Mouse (Mus musculus): ENCODE measurements at regions not wholly inside any gene's neighbourhood (a gene's known extent, or its start where the extent isn't known, plus 50 kb on each side); places are given as distances from the start of the nearest gene placed in this dataset.

DNA sequence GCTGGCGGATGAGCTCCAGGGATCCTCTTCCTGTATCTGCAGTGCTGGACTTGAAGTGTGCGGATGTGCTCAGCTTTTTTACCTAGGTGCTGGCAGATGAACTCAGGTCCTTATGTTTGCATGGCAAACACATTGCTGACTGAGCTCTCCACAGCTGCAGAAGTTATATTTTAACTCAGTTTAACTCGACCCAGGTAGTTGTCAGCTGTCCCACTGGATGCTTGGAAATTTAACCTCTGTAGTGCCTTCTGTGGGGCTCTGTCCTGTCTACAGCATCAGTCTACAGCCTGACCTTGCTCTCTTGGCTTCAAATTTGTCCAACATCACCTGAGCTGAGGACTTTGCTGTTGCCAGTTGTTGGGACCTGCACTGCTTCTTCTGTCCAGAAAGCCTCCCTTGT, 139.2 kb downstream of the Ttc32 start:
- 21% methylated on average over 3 of the region's 3 CpGs for WGBS
- DNase-seq (ENCODE audit: low read depth, low spot score), result no peak

DNA sequence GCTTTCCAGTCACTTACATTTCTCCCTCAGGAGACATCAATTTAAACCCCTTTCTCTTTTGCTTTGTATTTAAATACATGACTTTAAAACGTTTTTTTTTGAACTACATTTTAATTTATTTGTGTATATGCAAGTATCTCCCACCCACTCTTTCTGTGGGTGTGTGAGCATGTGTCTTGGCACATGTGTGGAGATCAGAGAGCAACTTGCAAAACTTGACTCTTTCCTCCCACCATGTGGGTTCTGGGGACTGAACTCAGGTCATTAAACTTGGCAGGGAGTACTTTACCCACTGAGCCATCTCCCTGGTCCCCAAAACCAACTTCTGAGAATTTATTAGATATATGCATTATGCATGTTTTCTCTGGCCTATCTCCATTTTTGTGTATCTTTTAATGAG, 143.9 kb downstream of the Ttc32 start:
- DNase-seq (ENCODE audit: low read depth, low spot score), result no peak
- 6% methylated on average over 1 of the region's 1 CpGs for WGBS

DNA sequence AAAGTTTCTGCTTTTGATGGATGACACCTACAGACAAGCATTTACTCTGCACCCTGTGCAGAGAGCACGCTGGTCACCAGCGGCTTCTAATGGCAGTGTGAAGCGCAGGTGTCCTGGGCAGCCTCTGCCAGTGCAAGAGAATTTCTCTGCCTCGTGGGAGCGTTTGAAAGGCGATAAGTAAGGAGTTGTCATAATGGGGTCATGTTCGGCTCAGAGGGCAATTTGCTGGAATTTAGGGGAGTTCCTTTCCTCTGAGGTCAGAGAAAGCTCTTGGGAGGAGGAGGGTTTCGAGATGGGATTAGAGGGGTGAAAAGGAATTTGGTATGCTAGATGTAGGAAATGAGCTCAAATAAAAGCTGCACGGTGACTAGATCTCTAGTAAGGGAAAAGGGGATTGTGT, 144.5 kb downstream of the Ttc32 start:
- 35% methylated on average over 9 of the region's 9 CpGs for whole genome bisulfite sequencing
- DNase-seq (ENCODE audit: low read depth, low spot score), result no peak

DNA sequence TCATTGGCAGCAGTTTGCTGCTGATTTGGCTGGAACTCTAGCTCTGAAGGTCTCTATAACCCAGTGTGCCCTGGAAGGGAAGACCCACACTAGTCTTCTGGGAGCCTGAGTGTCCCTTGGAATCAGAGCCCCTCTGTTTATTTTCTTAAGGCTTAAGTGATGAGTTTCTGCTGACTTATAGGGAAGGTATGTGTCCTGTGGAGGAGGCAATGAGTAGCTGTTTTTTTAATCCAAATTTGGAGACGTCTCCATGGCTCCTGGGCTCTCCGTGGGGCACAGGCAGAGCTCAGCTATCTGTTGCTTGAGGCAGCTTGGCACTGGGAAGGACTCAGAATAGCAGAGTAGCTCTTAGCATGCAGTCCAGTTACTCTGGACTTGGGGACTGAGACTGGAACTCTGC, 146.4 kb downstream of the Ttc32 start:
- no peak for DNase-seq (ENCODE audit: low read depth, low spot score)
- WGBS, result 59% methylated on average over 2 of the region's 2 CpGs

DNA sequence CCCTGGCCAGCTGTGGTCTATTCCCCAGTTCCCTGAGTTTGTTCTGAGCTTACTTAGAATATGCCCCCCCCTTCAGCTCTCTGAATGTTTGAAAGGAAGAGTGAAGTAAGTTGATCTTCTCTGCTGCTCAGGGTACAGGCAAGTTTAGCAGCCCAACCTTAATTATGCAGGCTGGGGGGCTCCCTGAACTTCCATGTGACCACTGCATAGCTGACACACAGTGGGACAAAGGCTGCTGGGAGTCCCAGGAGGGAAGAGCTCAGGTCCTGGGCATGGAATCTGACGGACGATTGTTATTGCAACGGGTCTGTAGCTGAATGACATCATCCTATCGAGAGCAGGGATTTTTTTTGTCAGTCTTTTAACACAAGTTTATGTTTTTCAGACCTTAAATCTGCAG, 148.8 kb downstream of the Ttc32 start:
- no peak for DNase-seq (ENCODE audit: low read depth, low spot score)

DNA sequence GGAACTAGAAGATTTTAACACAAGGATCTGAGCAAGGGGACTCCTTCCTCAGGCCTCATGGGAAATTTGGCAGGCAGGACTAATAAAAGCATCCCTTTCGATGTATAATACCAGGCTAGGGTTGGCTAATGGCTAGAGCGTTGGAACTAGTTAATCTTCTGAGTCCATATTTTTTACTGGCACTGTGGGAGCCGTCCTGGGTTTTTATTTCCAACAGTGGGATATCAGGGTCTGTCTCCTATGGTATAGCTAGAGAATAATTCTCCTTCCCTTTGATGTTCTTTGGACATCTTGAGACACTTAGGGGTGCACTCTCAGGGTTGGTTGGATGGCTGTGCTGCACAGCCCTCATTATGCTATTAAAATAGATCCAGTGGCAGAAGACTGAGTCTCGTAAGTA, 150.9 kb downstream of the Ttc32 start:
- 82% methylated on average over 4 of the region's 4 CpGs for WGBS
- no peak for DNase-seq (ENCODE audit: low read depth, low spot score)

More for the DNA sequence above, 148.8 kb downstream of the Ttc32 start:
- WGBS, result 47% methylated on average over 4 of the region's 4 CpGs

DNA sequence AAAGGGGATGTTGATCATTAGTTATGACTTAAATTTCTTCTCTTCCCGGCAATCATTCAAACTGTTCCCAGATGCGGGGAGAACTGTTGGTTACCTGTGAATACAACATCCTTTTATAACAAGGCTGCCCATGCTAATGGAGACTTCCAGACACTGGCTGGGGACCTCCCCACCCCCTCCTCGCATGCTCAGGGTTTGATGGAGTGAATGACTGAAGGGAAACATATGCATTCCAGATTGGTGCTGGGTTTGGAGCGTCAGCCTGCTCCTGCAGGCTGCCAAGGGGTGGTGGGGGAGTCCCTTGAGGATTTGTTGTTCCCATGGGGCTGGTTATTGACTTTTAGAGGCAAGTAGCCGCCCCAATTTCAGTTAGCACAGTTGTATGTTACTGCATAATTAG, 161.9 kb downstream of the Ttc32 start:
- no peak for DNase-seq (ENCODE audit: low read depth, low spot score)
- WGBS, result 85% methylated on average over 5 of the region's 5 CpGs

DNA sequence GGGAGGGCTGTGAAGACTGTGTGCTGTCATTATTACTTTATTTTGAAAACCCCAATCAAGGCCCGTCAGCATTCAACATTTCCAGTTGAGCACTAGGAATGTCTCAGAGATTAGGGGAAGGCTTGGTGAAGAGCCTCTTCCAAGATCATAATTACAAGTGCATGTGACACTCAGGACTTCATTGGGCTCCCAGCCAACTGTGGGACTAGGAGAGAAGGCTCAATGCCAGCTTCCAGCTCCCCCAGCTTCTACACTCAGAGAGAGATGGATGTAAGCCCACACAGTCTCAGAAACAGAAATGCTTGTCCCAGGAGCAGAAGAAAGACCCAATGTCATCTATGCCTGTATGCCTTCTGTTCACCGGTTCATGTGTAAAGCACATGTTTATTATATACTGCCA, 169.5 kb downstream of the Ttc32 start:
- WGBS, result 76% methylated on average over 2 of the region's 2 CpGs
- DNase-seq (ENCODE audit: low read depth, low spot score), result no peak

DNA sequence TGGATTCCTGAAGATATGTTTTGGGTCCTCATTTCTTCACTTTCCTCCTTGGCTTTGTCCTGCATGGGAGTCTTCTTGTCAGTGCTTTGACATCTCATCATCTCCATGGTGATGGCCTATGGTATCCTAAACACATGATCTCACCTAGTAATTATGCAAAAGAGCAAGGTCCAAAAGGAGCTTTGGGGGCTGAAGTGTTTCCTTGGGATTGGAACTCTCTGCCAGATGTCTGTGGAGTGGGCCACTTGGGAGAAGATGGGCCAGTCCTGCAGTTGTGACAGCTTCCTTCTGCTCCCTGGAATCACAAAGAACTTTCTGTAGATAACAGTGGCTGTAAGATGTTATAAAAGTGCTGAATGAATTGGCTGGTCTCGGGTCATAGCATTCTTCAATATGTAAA, 182.4 kb downstream of the Ttc32 start:
- 34% methylated on average over 1 of the region's 1 CpGs for WGBS
- DNase-seq (ENCODE audit: low read depth, low spot score), result no peak

DNA sequence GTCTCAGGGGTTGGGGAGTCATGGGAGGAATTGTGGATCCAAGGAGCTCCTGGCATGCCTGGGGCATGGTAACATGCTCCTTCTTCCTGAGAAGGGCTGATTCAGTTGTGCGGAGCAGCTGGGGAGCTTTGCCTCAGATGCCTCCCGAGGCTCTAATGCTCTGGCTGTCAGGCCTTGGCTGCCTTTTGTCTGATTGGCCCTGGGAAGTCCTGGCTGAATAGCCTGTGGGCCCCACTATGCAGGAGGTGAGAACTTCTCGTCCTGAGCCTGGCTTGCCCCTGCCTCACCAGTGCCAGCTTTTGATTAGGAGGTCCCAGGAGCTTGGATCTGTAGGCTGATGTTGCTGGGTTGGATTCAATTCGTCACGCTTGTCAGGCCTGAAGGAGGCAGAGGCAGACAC, 195.2 kb downstream of the Ttc32 start:
- 68% methylated on average over 5 of the region's 5 CpGs for WGBS
- DNase-seq (ENCODE audit: low read depth, low spot score), result no peak

DNA sequence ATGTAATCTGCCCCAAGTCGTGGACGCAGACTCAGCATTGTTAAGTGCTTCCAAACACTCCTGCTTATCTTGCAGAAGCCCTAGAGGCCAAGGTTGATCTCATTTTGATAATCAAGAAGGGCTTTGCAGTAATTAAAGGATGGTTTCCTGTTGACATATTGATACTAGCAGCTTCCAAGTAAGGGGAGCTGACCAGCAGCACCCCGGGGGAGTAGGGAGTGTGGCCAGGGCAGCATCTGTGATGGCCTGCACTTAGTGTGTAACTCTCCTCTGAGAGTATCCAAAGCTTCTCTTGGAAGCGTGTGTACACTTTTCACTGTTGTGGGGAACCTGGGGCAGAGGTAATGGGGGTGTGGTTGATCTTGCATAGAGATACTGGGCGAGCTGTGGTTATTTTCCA, 198.1 kb downstream of the Ttc32 start:
- DNase-seq (ENCODE audit: low read depth, low spot score), result no peak
- WGBS, result 71% methylated on average over 5 of the region's 5 CpGs

DNA sequence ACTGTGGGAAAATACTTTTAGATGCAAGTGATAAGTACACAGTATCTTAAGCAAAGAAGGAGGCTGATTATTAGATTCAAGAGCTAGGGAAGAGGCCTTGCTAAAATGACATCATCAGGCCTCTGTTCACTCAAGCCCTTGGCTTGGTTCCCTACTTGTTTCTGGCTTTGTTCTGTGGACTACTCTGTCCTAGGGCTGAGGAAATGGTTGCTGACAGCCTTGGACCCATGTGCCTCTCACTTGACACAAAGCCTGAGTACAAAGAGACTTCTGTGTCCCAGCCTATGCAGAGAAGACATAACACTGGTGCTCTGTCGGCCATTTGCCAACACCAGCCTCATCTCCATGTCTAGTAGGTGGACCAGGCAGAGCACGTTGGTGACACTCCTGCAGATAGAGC, 198.7 kb downstream of the Ttc32 start:
- no peak for DNase-seq (ENCODE audit: low read depth, low spot score)
- WGBS, result 77% methylated on average over 2 of the region's 2 CpGs

DNA sequence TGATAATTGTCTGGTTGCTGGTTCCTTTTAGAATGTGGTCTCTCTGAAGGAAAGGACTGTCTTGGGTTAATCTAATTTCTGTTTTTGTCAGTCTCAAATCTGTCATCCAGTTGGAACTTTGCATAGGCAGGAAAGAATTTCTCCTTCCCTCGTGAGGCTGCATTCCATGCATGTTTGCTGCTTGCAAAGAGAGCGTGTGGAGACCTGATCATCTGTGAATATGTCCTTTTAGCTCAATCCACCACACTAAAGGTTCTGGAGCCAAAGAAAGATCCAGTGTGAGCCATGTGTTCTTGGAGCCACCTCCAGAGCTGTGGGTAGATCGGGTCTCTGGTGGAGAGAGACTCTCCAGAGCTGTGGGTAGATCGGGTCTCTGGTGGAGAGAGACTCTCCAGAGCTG, 200.2 kb downstream of the Ttc32 start:
- WGBS, result 76% methylated on average over 4 of the region's 4 CpGs
- no peak for DNase-seq (ENCODE audit: low read depth, low spot score)

DNA sequence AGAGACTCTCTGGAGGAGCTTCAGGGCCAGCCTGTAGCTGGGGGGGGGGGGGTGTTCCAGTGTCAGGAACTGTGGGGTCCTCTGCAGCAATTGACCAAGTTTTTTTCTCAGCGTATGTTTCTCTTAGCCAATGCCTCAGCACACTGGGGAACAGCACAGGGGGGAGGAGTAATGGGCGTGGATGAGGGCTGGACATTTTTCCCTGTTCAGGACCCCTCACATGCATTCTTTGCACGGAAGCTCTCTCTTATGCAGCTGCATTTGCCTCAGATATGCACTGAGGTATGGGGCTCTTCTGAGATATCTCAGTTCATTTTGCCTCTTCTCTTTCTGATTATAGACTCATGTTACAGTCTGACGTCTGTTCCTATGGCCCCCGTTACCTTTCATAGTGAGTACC, 200.8 kb downstream of the Ttc32 start:
- DNase-seq (ENCODE audit: low read depth, low spot score), result no peak
- 66% methylated on average over 5 of the region's 5 CpGs for WGBS

DNA sequence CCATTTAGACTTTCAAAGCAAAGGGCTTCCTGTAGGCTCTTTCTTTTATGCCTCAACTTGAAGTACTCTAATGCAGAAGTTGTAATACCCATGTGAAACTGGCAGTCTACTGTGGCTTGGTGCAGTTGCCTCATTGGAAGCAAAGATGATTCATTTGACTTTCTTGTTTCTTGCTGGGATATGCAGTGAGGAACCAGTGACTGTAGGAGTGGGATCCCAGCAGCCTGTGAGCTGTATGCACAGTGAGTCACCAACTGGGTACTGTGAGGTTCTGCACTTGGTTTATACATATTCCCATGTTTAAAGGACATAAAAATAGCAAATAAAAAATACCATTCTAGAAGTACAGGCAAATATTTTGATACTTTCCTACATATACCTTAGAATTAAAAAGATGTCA, 202.6 kb downstream of the Ttc32 start:
- no peak for DNase-seq (ENCODE audit: low read depth, low spot score)

DNA sequence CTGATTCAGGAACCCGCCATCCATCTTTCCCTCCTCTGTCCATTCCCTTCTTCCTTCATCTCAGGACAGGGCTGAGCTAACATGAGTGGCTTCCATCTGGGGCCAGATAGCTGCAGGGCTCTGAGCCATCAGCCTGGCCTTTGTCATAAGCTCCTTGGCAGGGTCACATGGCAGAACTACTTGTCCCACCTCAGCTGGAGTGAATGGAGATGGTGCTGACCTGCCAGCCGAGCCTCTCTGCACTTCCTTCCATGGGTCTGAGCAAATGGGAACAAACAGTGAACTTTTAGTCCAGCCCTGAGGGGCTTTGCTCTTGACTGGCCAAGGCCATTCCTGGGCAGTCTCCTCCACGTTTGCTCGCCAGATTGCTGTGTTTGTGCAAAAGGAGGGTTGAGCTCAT, 206.1 kb downstream of the Ttc32 start:
- WGBS, result 72% methylated on average over 4 of the region's 4 CpGs
- DNase-seq (ENCODE audit: low read depth, low spot score), result no peak

DNA sequence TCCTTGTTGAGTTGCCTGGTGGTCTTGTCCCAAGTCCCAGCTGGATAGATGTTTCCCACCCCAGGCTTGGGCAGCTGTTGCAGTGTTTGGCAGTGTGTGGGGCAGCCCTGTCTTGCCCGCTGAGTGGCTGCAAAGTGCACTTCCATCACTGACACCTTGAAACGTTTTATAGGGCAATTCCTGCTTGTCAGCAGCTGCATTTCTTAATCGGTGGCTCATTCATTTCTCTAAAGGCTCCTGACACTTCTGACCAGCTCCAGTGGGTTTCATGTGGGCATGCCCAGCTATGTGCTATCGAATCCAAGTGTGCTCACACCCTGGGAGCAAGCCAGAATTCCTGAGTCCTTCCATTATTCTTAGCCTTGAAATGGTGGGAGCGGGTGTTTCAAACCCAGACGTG, 207.7 kb downstream of the Ttc32 start:
- DNase-seq (ENCODE audit: low read depth, low spot score), result no peak
- WGBS, result 20% methylated on average over 6 of the region's 6 CpGs

DNA sequence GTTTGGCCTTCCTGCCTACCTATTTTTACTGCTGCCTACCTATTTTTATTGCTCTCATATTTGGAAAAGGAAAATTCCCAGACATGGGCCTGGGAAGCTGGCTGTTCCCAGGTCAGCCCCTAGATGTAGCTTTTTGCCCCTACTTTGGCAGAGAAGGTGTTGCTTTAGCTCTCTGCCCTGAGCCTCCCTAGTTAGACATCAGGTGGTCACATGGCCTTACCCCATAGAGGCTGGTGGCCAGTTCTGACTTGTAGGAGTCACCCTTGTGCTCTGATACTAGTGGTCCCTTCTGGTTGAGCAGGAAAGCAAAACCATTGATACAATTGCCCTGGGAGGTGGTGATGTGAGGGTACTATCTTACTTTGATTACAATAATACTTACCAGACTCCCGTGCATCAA, 208.2 kb downstream of the Ttc32 start:
- WGBS, result 33% methylated on average over 1 of the region's 1 CpGs
- DNase-seq (ENCODE audit: low read depth, low spot score), result no peak

DNA sequence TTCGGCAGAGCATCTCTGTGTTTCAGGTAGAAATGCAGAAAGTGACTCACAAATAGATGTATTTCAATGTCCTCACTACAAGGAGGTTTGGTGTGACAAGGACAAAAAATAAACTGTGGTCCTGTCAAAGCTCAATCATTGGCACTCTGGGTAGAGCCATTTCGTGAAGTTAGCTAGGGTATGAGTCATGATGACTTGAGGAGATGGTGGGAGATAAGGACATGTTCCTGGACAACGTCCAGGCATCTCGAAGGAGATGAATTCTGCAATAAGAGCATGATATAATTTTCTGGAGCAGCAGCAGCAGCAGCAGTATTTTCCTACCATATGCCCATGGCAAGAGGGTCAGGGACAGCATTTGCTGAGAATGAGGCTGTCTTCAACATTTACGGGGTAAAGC, 217.7 kb downstream of the Ttc32 start:
- DNase-seq (ENCODE audit: low read depth, low spot score), result no peak
- WGBS, result 49% methylated on average over 5 of the region's 5 CpGs

DNA sequence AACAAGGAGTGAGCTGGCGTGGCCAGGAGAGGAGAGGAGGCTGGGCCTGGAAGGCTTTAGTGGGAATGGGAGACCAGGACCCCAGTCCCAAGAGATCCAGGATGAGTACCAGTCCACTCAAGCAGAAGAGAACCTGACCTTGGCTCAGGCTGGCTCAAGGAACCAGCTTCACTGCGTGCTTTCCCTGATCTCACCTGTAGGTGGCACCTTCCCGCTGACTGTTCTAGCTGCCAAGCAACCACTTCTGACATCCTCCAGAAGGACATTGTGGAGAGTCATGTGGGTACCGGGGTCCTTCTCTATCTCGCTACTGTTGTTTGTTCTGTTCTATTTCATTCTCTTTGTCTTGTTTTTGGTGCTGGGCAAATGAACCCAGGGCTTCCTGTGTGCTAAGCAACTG, 222.0 kb downstream of the Ttc32 start:
- no peak for DNase-seq (ENCODE audit: low read depth, low spot score)

DNA sequence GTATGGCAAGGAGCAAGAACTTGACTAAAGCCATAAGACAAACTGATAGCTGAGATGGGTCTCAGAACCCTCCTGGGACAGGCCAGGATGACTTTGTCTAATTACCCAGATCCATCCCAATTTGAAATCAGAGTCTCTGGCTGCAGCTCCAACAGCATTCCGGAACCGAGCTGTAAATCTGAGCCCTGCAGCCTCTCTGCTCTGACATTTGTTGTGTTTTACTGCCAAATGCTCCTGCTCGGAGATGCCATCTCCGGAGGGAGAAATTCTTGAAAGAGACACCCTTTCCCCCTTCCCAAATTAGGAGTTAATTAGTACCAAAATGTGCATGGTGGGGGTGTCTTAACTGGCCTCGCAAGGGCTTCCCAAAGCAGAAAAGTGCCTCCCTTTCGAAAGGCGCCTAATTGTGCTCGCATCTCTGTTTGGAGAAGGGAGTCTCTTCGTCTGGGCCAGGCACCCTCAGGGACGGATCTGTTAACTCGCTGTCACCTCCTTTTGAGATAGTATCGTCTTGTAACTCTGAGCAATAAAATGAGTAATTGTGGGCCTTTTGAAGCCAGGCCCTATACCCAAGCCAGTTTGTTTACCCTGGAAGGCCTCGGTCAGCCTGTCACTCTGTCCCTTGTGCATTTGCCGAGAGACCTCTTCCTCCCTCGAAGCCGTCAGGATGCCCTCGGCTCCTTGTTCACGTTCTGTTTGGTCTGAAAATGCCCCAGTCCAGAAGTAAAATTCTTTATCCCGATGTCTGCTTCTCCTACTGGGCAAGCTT, 223.7 kb downstream of the Ttc32 start:
- DNase-seq (ENCODE audit: low read depth, low spot score), result no peak
- WGBS, result 29% methylated on average over 19 of the region's 19 CpGs

More for the DNA sequence above, 222.0 kb downstream of the Ttc32 start:
- WGBS, result 24% methylated on average over 5 of the region's 5 CpGs

DNA sequence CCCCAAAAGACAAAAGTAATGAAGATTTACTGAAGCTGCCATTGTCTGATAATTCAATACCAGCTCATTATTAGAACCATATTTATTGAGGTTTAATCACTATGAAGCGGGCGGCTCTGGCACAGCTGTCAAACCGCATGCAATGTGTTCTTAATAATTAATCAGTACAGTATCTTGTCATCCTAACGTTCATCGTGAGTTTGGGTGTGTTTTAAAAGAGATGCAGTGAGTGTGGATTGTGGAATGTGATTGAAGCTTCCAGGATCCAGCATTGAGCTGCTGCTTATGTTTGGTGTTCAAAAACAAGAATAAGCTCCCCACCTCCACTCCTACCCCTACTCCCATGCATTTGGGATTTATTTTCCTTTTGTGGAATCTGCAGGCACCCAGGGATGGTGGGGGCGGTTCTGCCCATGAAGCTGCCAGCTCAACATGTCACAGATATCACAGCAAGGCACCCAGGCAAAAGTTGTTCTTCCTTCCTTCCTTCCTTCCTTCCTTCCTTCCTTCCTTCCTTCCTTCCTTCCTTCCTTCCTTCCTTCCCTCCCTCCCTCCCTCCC, 224.6 kb downstream of the Ttc32 start:
- no peak for DNase-seq (ENCODE audit: low read depth, low spot score)
- WGBS, result 73% methylated on average over 6 of the region's 6 CpGs

Data from large intestine, adult 2 months (tissue).